ENCODE assay signal across 8 mouse cellular contexts in genomic region chr8:105269461-105269947, GRCm38 (mm10). TPM values are rescaled to one million over a fixed set of nuclear protein-coding genes. Genes with fewer than 3 reads are reported as not detected.
A peak's percentile ranks its signal among the peaks of the same experiment; 100 is the strongest.
DNase-seq lines count a peak whose midpoint lies in the region; ATAC-seq and TF ChIP-seq lines count a peak whose summit lies in the region.

Hsf4 (plus strand) TSS chr8:105269801.

- no peak within 1 kb of the TSS for H3K27ac ChIP-seq in lung, embryonic 14.5 days (ENCODE audit: low read depth)

- H3K4me2 ChIP-seq in lung, embryonic 14.5 days = peak within 1 kb of the TSS; percentile 89

- under 1% methylated on average over 42 of the region's 42 CpGs for WGBS in lung, embryonic 14.5 days

- peak; percentile 59 for DNase-seq in cerebellum, adult 11 months
- DNase-seq in thymus, postnatal 4 days = peak; percentile 36
- no peak for DNase-seq in thymus, postnatal 0 days (ENCODE audit: low spot score)
- peak; percentile 81 to 84 for DNase-seq in heart, adult 18-20 months
- peak; percentile 81 for DNase-seq in kidney, adult 18-20 months
- peak; percentile 65 for DNase-seq in lung, embryonic 14.5 days
- DNase-seq in retina, postnatal 1 day = peak; percentile 44

- H3K9ac ChIP-seq in lung, embryonic 14.5 days = peak within 1 kb of the TSS; percentile 40

- no peaks in the 10 kb centered on the region for H3K9me3 ChIP-seq in lung, embryonic 14.5 days (ENCODE audit: low read depth, low read length)

- no peaks in the 10 kb centered on the region for H3K36me3 ChIP-seq in lung, embryonic 14.5 days (ENCODE audit: insufficient read depth)

- H3K4me1 ChIP-seq in lung, embryonic 14.5 days (ENCODE audit: insufficient read depth) = peaks cover 30% of the 10 kb centered on the region

- ATAC-seq in cerebellum, adult (ENCODE audit: insufficient number of reproducible peaks, low FRiP score, low TSS enrichment) = no peak
- ATAC-seq in lung, embryonic 14.5 days (ENCODE audit: insufficient read depth) = peak; percentile 29

- TF ChIP-seq CTCF in lung, embryonic 14.5 days (IDR thresholded peaks at IDR 0.05; ENCODE audit: low read depth) = no peak

- H3K4me3 ChIP-seq in lung, embryonic 14.5 days (ENCODE audit: low read depth, low read length) = peak within 1 kb of the TSS; percentile 44

- H3K27me3 ChIP-seq in lung, embryonic 14.5 days (ENCODE audit: insufficient read depth, low read length) = peaks cover 76% of the 10 kb centered on the region

RNA-seq across cellular contexts. Expression of gene Hsf4, which starts in this region (rescaled TPM):
- not detected in 2 replicates for polyA plus RNA-seq in thymus, postnatal 0 days (2015; fragmentation: Nextera tagmentation; extraction: Ambion mirVana)
- 1 to 10 TPM; 4.6 to 4.7 TPM for total RNA-seq in heart, adult 18-20 months (2021)
- 0.33 and 0.34 TPM in 2 replicates for polyA plus RNA-seq in lung, embryonic 14.5 days (2014; fragmentation: Nextera tagmentation; extraction: Ambion mirVana)

Comparison
In these comparisons a context has a peak if more than half of its experiments do, and no peak if none do; other contexts are left out.
1. Peak in DNase-seq, ATAC-seq, H3K4me3 ChIP-seq, H3K9ac ChIP-seq and H3K4me2 ChIP-seq in lung, embryonic 14.5 days; RNA of the gene not detected or under 1 TPM.